Mouse (Mus musculus) hematopoietic stem cell, adult 5-6 weeks (primary cell): ENCODE results near the gene A930033H14Rik. TPM values are rescaled to one million over a fixed set of nuclear protein-coding genes. Genes with fewer than 3 reads are reported as not detected.

Experiments used
- ATAC-seq, 2 experiments: fragments of 125-278 bp in 1 of 2; replicated peaks in 1 of 2; 2 replicates each; pipeline ENCODE4 v1.8.0; 2016 to 2017; ENCODE audit warnings: inconsistent platforms in 2 of 2, mild to moderate bottlenecking in 2 of 2, moderate number of reproducible peaks in 2 of 2, low read depth in 1 of 2, moderate TSS enrichment in 1 of 2; ENCODE audit not compliant: low FRiP score in 2 of 2, poor library complexity in 2 of 2, severe bottlenecking in 2 of 2, insufficient read depth in 1 of 2, low TSS enrichment in 1 of 2
- total RNA-seq: library from RNA; stranded (forward); fragments of 172-1452, 232-1000 nt; gene quantifications from 2 replicates; pipeline ENCODE4 v1.2.3, GENCODE M21; 2017

Gene A930033H14Rik
- total RNA-seq, 1 experiment from 2014 or later: 2.9 TPM

DNA sequence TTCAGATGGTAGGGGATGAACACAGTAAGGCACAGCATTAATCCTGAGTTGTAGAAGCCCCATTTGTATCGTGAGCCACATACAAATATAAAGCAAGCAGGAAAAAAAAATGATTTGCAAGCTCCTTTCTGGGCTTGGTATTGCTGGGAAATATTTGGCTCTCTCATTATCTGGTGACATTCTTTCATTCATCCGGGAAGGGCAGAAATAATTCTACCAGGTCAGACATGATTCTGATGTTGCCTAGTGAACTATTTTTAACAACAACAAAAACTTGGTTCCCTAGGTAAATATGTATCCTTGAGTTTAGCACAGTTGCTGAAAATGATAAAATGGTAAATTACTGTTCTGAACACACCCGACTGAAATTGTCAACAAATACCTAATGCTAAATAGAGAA is 40.5 kb downstream of the A930033H14Rik start:
- no peak for ATAC-seq

DNA sequence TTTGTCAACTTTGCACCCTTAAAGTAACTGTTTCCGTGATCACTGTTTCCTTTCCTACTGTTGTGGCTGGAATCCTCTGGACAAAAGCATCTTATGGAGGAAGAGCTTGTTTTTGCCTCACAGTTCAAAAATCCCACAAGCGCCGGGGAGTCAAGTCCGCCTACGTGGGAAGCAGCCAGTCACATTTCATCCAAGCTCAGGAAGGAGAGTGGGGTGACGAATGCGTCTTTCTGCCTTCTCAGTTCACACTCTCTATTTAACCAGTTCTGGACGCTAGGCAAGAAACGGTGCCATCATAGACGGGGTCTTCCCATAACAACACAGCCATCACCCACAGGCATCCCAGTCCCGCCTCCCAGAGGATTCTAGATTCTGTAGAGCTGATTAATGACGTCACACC is 46.4 kb downstream of the A930033H14Rik start:
- no peak for ATAC-seq

DNA sequence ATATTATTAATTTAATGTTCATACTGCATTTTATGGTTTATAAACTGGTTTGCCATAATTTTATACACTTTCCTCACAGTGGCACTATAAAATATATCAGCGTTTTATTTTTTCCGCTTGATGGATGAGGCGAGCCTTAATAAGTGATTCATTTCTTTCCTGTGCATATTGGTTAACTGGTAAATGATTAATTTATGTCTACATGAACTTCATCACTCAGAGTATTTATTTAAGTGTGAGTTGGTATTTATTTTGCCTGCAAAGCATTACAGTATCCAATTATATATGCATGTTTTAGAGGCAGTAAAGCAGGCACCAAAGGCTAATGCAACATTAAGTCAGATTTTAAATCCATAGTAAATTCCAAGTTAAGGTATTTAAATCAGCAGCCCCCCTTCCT is 47.1 kb downstream of the A930033H14Rik start:
- ATAC-seq: no peak

DNA sequence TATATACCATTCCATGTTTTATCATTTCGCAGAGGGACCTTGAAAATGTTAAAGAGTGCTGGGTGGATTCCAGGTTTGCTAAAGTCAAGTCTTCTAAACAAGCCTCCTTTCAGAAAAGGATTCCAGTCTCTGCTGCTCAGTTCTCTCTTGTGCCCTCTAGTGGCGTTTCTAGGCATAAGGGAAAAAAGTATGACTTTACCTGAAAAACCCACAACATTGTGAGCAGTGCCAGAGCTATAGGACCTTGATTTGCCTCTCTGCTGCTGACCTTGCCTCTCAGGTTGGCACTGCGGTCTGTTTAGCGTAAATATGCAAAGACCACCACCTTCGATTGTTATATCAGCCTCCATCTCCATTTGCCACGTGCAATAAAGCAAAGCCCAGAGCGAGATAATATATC is 47.8 kb downstream of the A930033H14Rik start:
- ATAC-seq: 0 out of 4 replicates have a peak, but pooled peaks of 1 of the 2 experiments have one; percentile 25

DNA sequence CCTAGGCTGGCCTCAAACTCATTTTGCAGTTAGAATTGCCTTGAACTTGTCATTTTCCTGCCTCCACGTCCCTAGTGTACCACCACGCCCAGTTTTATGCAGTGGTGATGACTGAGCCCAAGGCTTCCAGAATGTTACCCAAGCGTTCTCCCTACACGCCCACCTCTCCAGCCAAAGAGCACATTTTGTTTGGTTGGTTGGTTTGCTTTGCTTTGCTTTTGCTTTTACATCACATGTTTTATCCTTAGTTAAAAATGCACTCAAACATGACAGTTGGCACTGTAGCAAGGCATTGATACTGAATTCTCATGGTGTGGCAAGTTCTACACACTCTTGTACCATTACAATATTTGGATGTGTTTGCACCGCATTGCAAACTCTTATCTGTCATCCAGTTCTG is 49.7 kb downstream of the A930033H14Rik start:
- ATAC-seq: no peak

DNA sequence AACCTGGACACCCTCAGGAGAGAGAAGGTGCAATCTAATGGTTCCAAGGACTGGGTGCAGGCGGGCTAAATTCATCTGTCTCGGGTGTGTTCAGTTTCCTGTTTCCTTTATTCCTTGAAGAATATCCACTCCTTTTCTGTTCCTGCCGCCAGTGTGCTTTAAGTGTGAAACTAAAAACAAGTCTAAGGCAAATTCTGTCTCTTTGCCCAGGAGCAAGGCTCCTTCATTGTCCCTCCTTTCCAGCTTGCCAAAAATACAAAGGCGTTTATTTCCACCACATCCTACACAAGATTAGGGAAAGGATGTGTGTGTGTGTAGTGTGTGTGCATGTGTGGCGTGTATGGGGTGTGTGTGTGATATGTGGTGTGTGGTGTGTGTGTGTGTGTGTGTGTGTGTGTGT is 50.3 kb downstream of the A930033H14Rik start:
- ATAC-seq: no peak

DNA sequence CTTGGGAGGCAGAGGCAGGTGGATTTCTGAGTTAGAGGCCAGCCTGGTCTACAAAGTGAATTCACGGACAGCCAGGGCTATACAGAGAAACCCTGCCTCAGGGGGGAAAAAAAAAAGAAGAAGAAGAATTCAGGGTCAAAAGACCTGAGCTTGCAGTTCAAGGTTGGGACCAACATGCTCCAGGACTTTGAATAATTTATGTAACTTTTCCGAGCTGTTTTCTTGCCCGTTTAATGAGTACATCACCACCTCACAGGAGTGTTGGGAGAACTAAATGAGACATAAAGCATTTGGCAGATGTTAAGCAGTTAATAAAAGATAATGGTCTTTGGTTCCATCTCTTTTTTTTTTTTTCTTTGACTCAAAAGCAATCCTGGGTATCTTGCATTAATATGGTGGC is 51.4 kb downstream of the A930033H14Rik start:
- no peak for ATAC-seq

DNA sequence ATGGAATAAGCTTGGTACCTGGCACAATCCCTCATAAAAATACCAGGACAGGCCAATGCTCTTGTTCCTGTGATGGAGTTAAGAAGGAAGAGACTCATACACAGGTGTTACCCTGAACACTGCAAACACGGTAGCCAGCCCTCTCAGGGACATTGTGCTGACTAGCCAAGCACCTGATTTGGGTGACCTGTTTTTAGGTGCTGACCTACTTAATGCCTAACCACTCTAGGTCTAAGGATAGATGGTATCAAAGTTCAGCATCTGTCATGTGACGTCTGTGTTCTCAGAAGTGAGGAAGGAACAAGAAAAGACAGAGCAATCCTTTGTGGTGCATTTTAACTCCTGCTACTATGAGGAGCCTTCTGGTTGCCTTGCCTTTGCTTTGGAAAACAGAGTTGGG is 52.0 kb downstream of the A930033H14Rik start:
- ATAC-seq: no peak

Other genes with a start within 250 kb of the A930033H14Rik start
- 4.6 and 5.1 TPM in 2 replicates for gene Rhobtb1, start 61.7 kb downstream of the A930033H14Rik start, total RNA-seq
- gene Cdk1, start 139.8 kb upstream of the A930033H14Rik start, total RNA-seq: 145 and 166 TPM in 2 replicates
- gene Ank3, start 185.7 kb upstream of the A930033H14Rik start, total RNA-seq: 1.6 TPM in 1 of 2 replicates, not detected in the other